Mouse (Mus musculus): ENCODE results near the gene Gfpt1.

GRCm38 (mm10) chr6:87075092-87075685 is 32.5 kb downstream of the Gfpt1 start:
- TF ChIP-seq GATA1 (IDR thresholded peaks at IDR 0.05; ENCODE audit: borderline replicate concordance, low read length), result no peak
- TF ChIP-seq FLI1 (IDR thresholded peaks at IDR 0.05; ENCODE audit: low read length), result no peak
